Mouse (Mus musculus) liver, embryonic 14.5 days (tissue): Measurements from ENCODE around the gene Apobec1.

ENCODE experiments used
- CTCF ChIP-seq: IDR thresholded peaks from 2 replicates; pipeline ENCODE4 v1.5.1; 2016; ENCODE audit warnings: antibody characterized with exemption, low read depth, control low read depth
- EP300 ChIP-seq: IDR thresholded peaks from 2 replicates; pipeline ENCODE4 v1.6.1; 2016; ENCODE audit warnings: antibody characterized with exemption, low read depth

- TF ChIP-seq CTCF (peak; percentile 17; the same call in 1 of the 2 replicates), EP300 (no peak)
Measured at GRCm38 (mm10) chr6:122565070-122565784, 37.0 kb downstream of the Apobec1 start.
